Mouse (Mus musculus) ES-E14 (cell line): ENCODE results near the gene Atp6v0e2.

Experiments used
- HCFC1 ChIP-seq: IDR thresholded peaks from 2 replicates; pipeline ENCODE4 v1.6.1; 2012; ENCODE audit warnings: low read length, inconsistent platforms, borderline replicate concordance; ENCODE audit not compliant: insufficient read depth
- ZC3H11A ChIP-seq: IDR thresholded peaks from 2 replicates; pipeline ENCODE4 v1.6.1; 2012; ENCODE audit warnings: low read depth, mild to moderate bottlenecking, inconsistent platforms, low read length, borderline replicate concordance

DNA sequence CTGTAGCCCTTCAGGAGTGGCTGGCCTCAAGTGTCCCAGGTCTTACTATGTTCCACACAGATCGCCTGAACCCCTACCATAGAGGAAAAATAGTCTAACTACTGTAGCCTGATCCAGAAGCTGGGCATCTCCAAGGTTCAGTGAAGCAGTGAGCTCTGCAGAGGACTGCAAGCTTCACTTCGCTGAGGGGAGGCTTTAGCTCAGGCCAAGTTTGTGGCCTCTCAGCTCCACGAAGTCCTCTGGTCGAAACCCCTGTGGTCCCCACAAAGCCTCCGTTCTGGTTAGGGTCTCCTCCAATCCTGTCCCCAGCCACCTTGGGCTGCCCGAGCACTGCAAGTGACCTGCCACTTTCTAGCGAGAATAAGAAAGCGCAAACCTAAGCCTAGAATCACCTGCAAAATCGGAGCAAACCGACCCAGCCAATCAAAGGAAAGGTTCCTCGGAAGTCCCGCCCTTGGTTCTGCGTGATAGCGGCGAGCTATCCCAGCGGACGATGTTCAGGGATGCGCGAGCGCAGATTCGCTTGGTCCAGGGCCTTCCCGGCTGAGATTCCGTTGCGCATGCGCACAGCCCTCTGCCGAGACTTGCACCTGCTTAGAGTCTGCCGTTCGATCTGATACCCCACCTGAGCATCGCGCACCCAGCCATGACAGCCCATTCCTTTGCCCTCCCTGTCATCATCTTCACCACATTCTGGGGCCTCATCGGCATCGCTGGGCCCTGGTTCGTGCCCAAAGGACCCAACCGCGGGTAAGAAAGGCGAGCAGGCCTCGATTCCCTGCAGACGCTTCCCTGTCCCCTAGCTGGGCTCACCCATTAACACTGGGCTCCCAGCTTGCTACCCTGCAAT is at the start of gene Atp6v0e2:
- TF ChIP-seq ZC3H11A, result no peak
- no peak for TF ChIP-seq HCFC1
